Mouse (Mus musculus) gastrocnemius, adult 18-20 months (tissue): ENCODE data around the gene Sf3a3. TPM values are rescaled to one million over a fixed set of nuclear protein-coding genes. Genes with fewer than 3 reads are reported as not detected.
A peak's percentile ranks its signal among the peaks of the same experiment; 100 is the strongest.

Experiments
- DNase-seq: peaks from one replicate; pipeline ENCODE4 v3.0.0; 2021; ENCODE audit warnings: low spot score
- total RNA-seq, 2 experiments: library from RNA; stranded (reverse); gene quantifications; 2 replicates each; pipeline ENCODE4 v1.2.3; 2021

The Sf3a3 gene
- total RNA-seq, 2 experiments from 2014 or later: 12.7 to 13.9 TPM

GRCm38 (mm10) chr4:124737486-124737885 lies 22.9 kb downstream of the Sf3a3 start:
- no peak for DNase-seq

- DNase-seq: no peak
These were observed 23.4 kb downstream of the Sf3a3 start for GRCm38 (mm10) chr4:124738013-124738412.

- DNase-seq: no peak
These were observed 24.2 kb downstream of the Sf3a3 start for GRCm38 (mm10) chr4:124738783-124739182.

- DNase-seq: peak; percentile 85
These were observed 27.1 kb downstream of the Sf3a3 start, which contains the start of gene Inpp5b for GRCm38 (mm10) chr4:124741376-124742343. Gene Inpp5b (plus strand): TSS chr4:124741850.

- DNase-seq: no peak
These were observed 28.3 kb downstream of the Sf3a3 start for GRCm38 (mm10) chr4:124742839-124743238.

GRCm38 (mm10) chr4:124746577-124746976 lies 32.0 kb downstream of the Sf3a3 start:
- no peak for DNase-seq

GRCm38 (mm10) chr4:124747851-124748250 lies 33.3 kb downstream of the Sf3a3 start:
- no peak for DNase-seq

- DNase-seq: peak; percentile 99
These were observed 37.0 kb downstream of the Sf3a3 start for GRCm38 (mm10) chr4:124751300-124752250.

- DNase-seq: no peak
These were observed 38.0 kb downstream of the Sf3a3 start for GRCm38 (mm10) chr4:124752281-124753199.

GRCm38 (mm10) chr4:124755526-124755925 lies 41.0 kb downstream of the Sf3a3 start:
- DNase-seq: no peak

- DNase-seq: peak; percentile 25
These were observed 44.8 kb downstream of the Sf3a3 start for GRCm38 (mm10) chr4:124759305-124759811.

- no peak for DNase-seq
These were observed 46.6 kb downstream of the Sf3a3 start for GRCm38 (mm10) chr4:124761201-124761600.

GRCm38 (mm10) chr4:124762858-124763452 lies 48.4 kb downstream of the Sf3a3 start:
- DNase-seq: no peak

- peak; percentile 17 for DNase-seq
These were observed 51.4 kb downstream of the Sf3a3 start for GRCm38 (mm10) chr4:124765802-124766565.

GRCm38 (mm10) chr4:124766566-124766940 lies 52.0 kb downstream of the Sf3a3 start:
- DNase-seq: no peak

- no peak for DNase-seq
These were observed 54.5 kb downstream of the Sf3a3 start for GRCm38 (mm10) chr4:124768963-124769591.

GRCm38 (mm10) chr4:124770624-124771023 lies 56.0 kb downstream of the Sf3a3 start:
- DNase-seq: no peak

- no peak for DNase-seq
These were observed 57.5 kb downstream of the Sf3a3 start for GRCm38 (mm10) chr4:124772125-124772524.

- no peak for DNase-seq
These were observed 58.9 kb downstream of the Sf3a3 start for GRCm38 (mm10) chr4:124773449-124773848.
